Mouse (Mus musculus) ZHBTc4 (cell line): ENCODE data around the gene Stk40.
"Not testable (repeated sequence)": the region's sequence is repeated elsewhere in the genome, so short reads cannot be mapped to it uniquely, and the experiment has no call there.

Experiments used
- DNase-seq: peaks from one replicate; pipeline ENCODE4 v3.0.0-alpha.2; 2011; ENCODE audit warnings: low read depth, low spot score

Stk40 gene

DNA sequence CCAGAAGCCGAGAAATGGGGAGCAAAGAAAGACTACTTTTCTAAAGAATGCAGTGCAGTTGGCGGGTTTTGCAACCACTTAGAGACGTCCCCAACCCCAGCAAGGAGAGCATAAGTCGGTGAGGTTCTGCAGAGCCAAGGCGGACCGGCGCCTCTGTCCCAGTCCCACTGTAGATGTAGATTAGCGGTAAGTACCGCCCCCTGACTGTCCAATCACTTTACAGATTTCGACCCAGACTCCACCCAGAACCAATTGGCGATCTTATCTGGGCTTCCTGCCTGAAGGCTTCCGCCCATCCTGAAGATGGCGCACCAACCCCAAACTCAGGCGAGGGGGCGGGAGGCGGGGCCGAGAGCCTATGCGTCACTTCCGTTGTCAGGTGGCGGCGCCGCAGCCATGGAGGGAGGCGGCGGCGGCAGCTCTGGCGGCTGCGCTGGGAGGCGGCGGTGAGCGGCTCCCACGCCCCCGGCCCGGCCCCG lies at the start of gene Stk40:
Stk40 (plus strand) TSS at position 368 of the 479 bp plus-strand sequence.
- peak; percentile 99 for DNase-seq

DNA sequence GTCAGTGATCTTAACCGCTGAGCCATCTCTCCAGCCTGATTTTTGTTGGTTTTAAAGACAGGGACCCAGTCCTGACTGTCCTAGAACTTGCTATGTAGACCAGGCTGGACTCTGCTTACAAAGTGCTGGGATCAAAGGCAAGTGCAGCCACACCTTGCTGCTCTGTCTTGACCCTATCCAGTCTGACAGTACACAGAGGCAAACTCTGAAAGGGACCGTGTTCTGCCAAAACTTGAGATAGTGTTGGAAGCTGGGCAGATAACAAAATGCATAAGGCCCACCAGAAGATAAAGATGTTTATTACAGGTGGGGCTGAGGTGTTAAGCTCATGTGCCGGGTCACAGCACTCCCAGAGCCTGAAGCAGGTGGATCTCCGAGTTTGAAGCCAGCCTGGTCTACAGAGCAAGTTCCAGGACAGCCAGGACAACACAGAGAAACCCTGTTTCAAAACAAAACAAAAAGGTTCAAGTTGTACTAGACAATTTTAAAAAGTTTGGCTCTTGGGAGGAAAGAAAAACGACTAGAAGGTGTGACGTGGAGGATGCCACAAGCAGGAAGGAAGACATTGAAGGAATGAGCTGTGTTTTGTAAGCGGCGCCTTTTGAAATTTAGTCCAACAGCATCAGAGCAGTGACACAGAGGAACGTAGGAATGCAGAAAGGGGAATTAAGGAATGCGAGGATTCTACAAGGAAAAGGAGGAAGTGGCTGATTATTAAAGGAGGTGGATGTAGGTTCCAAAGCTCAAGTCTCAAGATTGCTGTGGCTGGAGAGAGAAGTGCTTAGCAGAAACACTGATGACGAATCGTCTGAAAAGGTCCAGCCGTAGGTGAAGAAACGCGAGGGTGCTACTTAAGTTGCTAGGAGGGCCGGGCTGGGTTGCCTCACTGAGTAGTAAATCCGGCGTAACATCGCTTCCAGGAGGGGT lies 46.3 kb upstream of the Stk40 start:
- peak; percentile 48 for DNase-seq

DNA sequence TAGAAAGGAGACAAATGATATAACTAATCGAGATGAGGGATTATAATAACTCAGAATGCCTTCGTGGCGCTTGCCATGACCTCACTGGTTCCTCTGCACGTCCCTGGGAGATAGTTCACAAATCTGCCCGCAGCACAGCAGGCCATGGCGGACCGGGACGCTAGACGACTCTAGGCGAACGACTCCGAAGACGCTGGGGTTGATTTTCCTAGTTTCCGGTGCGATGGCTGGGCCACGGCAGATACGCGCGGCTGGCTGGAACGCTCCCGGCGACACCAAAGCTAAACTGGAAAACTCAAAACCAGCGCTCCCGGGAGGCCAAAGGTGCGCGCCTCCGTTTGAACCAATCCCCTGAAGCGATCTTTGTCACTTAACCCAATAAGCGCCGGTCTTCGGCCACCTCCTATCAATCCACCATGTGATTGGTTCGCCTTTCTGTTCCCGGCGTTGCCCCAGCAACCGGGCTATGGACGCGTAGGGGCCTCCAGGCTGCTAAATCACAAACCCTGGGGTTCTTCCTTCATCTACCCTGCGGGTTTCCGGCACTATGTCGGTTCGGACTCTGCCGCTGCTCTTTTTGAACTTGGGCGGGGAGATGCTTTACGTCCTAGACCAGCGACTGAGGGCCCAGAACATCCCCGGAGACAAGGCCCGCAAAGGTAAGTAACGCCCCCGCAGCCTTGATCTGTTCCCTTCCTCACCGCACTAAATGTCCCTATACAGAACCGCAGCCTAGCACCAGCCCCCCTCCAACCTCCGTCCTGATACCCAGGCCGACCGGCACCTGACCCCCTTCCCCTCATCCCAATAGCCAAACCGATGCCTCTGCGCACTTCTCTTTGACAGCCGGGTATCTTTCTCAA lies 45.4 kb upstream of the Stk40 start, which contains the start of gene Oscp1:
Oscp1 (plus strand) TSS at position 432 of the 863 bp plus-strand sequence.
- peak; percentile 96 for DNase-seq

DNA sequence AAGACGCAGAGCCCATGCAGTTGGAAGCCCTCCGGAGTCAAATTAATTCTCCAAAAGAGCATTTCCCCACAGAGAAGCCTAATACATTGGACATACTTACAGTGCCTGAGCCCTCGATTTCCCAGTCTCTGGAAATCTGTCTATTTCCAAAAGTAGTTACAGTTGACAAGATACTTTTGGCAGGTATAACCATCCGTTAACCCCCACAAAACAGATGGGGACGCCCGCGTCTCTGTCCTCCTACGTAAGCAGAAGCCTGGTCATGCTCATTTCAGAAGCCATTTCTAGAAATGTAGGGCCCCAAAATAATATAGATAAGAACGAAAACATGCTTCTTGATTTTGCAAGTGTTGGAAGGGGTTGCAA lies 44.8 kb upstream of the Stk40 start:
- DNase-seq = no peak

DNA sequence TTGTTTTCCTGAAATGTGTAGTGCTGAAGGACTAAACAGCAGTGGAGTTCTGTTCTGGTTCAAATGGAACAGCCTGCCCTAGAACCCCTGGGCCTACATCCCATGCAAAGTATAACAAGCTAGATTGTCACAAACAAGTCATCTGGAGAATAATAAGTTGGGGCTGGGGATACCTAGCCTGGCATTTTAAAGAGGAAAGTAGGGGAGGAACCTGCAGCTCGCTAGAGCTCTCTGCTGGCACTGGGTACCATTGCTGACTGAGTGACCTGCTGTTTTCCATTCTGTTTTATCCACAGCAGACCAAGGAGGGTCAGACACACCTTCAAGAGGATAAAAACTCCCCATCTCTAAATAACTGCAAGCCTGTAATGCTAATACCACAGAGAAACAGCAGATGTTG lies 40.9 kb upstream of the Stk40 start:
- DNase-seq = peak; percentile 65

DNA sequence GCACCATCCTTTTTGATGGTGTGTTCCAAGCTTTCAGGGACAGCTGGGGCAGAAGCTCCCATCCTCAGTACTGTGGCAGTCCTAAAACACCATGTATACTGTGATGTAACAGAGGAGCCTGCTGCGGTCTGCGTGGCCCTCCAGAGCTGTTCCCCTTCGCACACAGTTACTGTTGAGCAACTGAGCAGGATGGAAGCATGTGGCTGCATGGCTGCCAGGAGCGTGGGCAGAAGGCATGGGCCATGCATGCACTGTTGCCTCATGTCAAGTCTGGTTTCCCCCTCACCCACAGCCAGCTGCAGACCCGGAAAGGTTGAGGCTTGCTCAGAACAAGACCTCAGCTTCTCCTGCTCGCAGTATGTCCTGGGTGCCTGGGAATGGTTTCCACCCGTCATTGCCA lies 38.5 kb upstream of the Stk40 start:
- no peak for DNase-seq

DNA sequence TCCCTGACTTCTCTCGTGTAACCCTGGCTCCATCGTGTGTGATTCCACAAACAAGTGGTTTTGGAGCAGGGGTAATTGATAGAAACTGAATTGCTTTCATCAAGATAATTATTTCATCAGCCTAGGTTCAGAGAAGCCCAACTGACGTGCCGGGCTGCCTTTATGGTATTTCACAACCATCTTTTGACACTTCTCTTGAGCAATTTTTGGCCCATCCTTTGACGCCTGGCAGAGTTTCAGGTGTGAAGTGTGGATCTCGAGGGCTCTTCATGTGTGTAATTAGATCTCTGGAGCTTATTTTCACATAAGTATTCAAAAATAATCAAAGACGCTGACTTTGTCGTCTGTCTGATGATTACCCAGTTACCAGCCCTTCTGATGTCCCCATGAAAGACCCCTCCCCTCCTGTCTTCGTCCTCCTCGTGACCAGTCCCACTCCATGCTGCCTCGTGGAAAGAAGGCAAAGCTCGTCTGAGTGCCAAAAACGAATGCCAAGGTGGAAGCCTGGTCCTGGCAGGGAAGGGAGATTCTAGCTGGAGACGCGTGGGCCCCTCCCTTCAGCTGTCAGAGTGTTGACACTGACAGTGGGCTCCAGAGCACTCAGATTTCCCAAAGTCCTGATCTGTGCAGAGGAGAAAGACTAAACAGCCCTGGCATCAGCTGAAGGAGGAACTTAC lies 36.2 kb upstream of the Stk40 start:
- DNase-seq = no peak

DNA sequence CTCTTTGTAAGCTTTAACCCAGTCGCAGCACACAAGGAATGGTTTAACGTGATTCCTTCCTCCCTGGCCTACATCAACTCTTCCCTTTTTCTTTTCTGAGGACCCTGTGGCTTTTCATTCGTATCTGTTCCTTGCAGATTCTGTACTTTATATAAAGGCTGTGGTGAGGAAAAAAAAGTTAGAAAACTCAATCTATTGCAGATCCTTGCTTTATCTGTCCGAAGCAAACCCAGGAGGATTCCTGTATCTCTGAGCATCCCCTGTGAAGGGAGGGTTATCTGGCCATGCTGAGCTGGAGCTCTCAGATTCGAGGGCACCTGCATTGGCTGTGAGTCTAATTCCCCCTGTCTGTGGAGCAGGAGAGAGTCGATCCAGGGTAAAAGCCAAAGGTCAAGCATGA lies 34.9 kb upstream of the Stk40 start:
- DNase-seq = no peak

DNA sequence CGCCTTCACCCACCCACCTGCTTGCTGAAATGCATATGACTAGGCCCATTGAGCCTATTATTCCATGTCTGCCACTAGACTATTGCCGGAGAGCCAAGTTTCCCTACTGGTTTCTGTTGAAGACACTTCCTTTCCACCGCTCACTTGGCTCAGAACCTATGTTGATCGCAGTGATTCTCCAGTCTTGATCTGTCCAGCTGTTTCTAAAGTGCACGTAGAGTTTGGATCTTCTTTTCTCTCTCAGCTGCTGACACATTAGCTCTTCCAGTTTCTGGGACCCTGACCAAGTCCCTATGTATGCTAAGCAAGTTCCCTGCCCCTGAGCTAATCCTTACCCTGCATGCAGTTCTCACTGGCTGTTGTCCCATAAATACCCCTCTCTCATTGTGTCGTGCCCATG lies 25.9 kb upstream of the Stk40 start:
- no peak for DNase-seq

DNA sequence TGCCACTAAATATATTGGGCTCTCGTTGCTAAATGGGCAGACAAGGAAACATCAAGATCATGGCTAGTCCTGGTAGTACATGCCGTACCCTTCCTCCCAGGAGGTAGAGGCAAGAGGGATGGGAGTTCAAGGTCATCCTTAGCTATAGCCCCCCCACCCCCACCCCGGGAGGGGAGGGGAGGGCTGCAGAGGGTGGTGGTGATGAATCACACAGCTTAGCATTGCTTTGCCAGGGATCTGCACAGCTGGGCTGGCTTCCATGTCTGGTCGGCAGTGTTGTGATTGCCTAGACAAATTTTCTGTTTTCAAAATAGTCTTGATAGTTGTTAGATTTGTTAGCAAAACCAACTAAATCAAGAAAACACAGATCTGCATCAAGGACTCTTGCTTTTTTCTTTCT lies 24.5 kb upstream of the Stk40 start:
- DNase-seq = no peak

DNA sequence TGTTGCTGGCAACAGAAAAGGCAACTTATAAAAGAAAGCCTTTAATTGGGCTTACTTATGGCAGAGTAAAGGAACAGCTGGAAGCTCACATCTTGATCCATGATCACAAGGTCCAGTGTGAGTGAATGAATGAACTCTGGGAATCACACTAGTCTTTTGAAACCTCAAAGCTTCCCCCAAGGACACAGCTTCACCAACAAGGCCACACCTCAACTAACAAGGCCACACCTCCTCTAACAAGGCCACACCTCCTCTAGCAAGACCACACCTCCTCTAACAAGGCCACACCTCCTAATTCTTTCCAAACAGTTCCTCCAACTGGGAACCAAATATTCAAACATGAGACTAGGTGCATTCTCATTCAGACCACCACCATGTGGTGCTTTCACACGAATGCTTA lies 22.2 kb upstream of the Stk40 start:
- peak; percentile 80 for DNase-seq

DNA sequence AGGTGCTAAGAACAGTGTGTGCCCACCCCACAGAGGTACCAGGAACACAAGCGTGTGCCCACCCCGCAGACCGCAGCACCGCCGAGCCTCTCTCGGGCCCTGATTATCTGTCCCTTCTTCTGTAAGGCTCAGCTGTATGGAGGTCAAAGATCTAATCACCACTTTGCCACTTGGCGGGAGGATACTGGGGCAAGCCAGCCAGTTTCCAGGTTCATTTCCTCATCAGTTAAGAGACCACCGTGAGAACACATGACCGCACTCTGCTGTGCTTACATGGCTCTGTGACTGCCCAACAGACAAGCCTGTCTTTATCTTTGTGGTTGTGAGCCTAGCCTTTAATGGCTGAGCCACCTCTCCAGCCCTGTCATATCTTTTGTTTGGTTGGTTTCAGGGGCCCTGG lies 20.7 kb upstream of the Stk40 start:
- DNase-seq = no peak

DNA sequence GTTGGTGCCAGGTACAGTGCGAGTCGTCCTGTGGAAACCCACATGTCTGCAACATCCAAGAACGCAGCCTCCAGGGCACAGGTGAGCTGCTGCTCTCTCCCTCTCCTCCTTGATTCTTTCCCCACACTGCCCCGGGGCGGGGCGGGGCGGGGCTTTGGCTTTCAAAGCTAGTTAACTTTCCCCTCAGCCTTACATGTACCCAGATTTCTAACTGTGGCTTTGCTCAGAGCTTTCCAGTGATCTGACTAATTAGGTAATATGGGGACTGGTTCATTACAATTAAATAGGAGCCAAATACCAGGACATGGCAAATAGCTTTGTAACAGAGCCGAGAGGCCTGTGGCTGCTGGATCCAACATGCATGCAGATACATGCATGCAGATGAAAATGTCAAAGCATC lies 19.4 kb upstream of the Stk40 start:
- no peak for DNase-seq

DNA sequence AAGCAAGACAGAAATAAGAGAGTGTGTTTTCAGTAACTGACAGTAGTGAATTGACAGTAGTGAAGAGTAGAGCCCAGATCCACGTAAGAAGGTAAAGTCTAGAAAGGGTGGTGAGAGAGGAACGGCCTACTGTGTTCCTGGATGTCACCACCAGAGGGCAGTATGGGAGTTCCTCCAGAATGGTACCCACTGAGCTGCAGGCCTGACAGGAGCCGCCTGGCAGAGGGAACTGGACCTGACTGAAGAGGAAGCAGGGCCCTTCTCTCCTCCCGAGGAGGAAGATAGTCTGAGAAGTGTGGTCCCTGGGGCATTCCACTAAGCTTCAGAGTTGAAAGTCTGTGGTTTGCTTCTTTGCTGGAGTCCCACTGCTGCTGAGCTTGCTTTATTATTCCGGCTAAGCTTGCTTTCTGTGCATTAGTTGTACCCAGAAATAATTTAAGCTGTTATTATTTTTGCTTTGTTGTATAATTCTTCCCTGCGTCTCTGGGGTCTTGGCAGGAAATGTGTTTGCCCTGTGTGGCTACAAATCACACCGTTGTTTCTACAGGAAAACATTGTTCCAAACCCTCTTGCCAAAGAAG lies 17.7 kb upstream of the Stk40 start:
- DNase-seq = peak; percentile 87

DNA sequence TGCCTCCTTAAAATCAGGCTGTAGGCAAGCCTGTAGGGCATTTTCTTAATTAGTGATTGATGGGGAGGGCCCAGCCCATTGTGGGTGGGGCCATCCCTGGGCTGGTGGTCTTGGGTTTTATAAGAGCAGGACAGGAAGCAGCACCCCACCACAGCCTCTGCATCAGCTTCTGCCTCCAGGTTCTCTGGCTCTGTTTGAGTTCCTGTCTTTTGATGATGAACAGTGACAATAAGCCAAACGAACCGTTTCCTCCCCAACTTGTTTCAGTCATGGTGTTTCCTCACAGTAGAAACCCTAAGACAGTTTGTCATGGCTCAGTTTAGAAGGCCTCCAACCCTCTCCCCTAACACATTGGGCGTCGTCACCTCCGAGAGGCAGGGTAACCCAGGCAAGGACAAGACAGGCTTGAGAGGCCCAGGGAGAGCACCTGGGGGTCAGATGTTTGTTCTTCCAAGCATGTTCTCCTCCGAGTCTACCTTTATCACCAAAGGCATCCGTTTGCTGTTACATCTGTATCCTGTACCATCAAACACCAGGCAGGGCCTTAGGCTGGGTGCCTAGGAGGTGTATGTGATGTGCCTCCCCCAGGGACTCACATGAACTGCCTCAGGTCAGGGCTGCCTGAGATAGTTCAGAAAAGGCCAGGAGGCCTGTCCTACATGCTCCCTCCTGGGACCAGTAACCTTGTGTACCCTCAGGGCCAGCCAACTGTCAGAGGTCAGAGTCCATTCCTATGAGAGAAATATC lies 13.5 kb upstream of the Stk40 start:
- no peak for DNase-seq

DNA sequence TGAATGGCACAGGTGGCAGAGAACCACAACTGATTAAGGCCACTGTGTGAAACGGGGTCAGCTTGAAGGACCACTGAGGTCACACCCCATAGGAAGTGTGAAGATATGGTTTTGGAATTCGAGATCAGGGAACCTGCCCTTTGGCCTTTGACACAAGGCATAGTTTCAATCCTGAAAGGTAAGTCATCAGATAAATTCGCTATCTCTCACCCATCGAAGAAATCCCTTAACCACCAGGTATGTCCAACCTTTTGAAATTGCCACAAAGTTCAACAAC lies 13.0 kb upstream of the Stk40 start:
- no peak for DNase-seq

DNA sequence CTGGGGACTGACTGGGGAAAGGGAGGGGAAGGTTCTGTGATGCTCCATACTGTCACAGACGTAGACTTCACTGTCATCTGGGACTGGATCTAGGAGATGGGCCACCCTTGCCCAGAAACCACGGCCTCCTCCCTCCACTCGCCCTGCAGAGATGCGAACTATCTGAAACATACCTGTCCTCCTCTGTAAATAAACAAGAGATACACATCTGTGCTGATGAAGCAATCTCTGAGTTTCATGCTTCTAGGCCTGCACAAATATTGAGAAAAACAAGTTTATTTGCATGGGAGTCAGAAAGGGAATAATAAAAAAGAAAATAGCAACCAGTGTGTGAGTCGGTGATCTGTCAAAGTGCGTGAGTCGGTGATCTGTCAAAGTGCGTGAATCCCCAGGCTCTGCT lies 11.9 kb upstream of the Stk40 start:
- no peak for DNase-seq

DNA sequence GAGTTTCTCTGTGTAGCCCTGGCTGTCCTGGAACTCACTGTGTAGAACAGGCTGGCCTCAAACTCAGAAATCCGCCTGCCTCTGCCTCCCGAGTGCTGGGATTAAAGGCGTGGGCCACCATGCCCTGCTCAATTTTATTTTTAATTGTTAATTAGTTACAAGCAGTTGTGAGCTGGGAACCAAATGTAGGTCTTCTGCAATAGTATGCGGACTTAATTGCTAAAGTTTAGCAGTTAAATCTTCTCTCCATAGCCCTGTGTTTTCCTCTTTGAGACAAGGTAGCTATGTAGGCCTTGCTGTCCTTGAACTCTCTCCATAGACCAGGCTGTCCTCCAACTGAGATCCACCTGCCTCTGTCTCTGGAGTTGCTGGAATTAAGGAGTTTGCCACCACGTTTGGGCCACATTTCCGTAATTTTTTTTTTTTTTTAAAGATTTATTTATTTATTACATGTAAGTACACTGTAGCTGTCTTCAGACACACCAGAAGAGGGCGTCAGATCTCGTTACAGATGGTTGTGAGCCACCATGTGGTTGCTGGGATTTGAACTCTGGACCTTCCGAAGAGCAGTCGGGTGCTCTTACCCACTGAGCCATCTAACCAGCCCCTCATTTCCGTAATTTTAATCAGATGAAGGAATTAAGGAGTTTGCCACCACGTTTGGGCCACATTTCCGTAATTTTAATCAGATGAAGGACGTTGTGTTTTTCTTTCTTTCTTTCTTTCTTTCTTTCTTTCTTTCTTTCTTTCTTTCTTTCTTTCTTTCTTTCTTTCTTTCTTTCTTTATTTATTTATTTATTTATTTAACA lies 7.9 kb upstream of the Stk40 start:
- not testable (repeated sequence) for DNase-seq

DNA sequence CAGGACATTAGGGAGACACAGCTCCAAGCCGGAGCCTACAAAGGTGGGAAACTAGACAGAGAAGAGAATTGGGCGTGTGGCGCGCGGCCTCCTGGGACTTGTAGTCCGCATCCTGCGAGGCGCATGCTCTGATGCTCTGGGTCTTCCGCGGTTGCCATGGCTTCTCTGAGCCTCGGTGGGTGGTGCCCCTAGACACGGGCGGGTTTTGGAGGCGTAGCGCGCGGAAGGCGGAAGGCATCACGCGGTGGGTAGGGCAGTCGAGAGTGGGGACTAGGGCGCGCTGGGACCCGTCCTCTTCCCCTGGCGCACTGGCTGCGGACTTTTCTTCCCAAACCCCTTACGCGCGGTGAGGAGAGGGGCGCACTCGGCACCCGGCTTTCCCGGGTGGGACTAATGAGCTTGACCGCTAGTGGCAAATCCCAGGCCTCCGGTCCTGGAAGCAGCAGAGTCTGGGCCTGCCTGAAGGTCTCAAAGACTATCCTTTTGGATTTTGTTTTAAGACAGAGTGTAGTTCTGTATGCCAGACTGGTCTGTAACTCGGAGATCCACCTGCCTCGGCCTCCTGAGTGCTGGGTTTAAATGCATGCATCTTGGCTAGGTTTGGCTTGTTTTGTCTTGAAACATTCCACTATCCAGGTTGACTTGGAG lies 7.2 kb upstream of the Stk40 start, which contains the start of gene Lsm10:
Lsm10 (plus strand) TSS at position 160 of the 648 bp plus-strand sequence.
- DNase-seq = peak; percentile 99
